Mouse (Mus musculus) adrenal gland, adult 18-20 months (tissue): ENCODE data around the gene Ttll11. TPM values are rescaled to one million over a fixed set of nuclear protein-coding genes. Genes with fewer than 3 reads are reported as not detected.

Source experiments
- DNase-seq, 2 experiments: peaks; one replicate each; pipeline ENCODE4 v3.0.0; 2021 to 2022; ENCODE audit warnings: low spot score in 2 of 2
- total RNA-seq, 2 experiments: library from RNA; stranded (reverse); gene quantifications; 1 replicate in 1 of 2; 2 replicates in 1 of 2; pipeline ENCODE4 v1.2.3; 2021

The Ttll11 gene
- total RNA-seq, 2 experiments from 2014 or later = 2.2 to 5.7 TPM

DNA sequence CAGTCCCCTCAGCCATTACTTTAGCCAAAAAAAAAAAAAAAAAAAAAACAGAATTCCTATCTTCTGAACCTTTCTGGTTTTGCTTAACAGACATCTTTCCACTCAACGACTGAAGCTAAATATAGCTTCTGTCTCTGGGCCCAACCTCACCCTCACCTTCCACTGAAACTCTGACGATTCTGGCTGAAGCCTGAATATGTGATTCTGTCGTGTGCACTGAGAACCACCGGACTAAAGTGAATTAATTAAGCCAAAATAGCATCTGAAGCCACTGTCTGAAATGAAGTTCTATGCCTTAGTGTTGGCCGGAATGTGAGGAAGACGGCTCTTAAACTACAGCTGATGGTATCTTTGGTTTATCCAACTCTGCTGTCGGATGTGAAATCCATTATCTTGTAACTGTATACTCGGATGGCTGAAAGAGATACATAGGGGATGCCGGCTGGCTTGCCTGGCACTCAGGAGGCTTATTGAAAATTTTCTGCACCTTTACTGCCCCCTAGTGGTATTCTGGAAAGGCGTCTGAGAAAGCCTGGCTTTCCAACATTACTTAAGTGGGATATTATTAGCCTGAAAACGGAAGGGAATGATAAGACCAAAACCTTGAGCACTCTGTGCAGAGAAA is 73.4 kb downstream of the Ttll11 start:
- DNase-seq = peak in 1 of 2 experiments; percentile 42

DNA sequence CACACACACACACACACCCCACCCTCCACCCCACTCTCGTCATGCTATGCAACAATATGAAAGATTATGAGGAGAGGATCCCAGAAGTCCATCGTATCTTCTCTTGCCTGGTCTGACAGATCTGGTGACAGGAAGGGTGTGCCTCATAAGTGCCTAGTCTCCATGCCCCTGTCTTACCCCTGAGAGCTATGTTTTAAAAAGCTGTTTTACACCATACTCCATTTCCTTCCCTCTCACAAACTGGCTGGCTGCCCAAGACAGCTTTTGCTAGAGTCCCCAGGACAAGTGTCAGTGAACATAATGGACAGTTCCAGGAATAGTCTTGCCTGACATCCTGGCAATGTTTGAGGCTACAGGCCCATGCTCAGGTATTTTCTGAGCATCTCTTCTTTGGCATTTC is 78.9 kb downstream of the Ttll11 start:
- DNase-seq = no peak

DNA sequence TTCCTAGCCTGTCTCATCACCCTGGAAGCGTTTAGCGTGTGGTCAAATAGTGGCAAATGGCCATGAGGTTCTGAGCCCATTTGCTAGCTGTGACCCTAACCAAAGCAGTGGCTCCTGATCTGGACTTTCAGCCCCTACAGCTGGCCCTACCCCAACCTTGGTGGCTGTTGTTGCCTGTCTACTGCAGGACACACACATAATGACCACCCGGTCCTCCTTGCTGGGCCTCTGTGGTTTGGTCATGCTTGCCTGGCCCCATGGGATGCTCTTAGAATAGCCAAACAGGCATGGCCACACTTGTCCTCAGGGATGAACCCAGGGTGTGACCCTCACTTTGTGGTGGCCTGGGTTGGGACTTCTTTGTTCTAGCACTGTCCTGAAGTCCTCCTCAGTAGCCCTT is 80.0 kb downstream of the Ttll11 start:
- no peak for DNase-seq

DNA sequence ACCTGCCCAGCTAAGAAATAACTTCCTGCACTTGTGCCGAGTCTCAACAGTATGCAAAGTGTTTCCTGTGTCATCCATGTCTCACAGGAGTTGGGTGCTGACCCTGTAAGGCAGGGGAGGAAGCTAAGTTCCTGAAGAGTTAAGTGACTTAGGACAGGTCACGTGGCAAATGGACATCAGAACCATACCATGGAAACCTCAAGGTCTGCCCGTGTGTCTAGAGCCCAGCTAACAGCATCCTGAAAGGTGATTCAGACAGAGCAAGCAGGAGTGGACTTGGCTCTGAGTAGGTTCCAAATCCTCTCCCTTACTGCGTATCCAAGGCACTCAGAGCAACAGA is 80.6 kb downstream of the Ttll11 start:
- no peak for DNase-seq

DNA sequence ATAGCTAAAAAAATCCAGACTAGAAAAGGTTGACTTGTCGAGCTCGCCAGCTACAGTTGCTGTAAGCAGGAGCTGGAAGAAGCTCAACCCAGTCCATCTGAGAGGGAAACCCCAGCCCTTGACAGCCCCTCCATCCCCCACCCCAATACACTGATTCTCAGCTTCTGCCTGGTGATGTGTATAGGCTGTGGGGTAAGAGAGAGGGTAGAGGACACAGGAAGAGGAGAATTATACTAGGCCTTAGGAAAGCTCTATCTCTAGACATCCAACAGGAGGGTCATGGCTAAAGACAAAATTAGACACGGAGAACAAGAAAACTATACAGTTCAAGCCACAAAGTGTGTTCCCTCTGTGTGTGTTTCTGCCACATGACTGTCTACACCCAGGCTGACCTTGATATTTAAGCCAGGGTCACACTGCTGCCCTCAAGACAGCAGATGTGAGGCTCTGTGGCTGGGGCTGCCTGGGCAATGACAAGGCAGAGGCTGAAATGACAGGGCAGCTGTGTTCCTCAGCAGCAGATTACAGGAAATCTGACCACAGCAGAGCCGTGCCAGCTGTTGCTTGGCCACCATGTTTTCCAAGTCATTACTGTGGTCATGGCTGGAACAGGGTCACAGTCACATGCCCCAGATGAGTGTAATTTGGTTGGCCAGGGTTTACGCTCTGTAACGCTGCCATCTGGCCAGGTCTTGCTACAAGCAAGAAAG is 81.1 kb downstream of the Ttll11 start:
- DNase-seq = peak in 1 of 2 experiments; percentile 34

DNA sequence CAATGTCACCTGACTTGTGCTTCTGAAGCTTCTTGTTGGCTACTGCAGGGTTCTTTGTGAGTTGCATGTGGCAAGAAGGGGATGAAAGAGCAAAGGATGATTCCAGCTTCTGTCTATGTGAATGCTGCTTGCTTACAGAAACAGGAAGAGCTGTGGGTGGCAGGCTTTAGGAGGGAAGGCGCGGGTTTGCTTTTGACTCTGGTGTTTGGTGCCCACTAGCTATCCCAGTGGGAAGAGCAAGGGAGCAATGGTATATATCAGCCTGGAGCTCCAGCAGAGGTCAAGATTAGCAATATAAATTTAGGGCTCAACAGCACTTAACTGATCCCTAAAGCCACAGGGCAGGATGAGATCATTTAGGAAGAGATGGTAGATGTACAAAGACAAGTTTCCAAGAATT is 82.6 kb downstream of the Ttll11 start:
- no peak for DNase-seq

DNA sequence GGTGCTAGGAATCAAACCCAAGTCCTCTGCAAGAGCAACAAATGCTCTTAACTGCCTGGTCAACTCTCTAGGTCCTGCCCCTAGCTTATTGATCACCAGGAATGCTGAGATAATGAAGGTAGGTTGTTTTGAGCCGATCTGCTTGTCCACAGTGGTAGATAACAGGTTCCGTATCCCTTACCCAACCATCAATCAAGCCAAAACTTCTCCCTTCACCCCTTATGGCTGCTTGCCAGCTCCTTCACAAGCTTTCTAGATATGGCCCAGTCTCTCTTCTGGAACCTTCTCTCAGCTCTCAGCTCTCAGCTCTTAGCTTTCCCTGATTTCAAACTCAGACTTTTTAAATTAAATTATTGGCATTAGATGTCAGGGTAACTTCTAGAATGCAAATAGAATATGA is 85.2 kb downstream of the Ttll11 start:
- DNase-seq = no peak

DNA sequence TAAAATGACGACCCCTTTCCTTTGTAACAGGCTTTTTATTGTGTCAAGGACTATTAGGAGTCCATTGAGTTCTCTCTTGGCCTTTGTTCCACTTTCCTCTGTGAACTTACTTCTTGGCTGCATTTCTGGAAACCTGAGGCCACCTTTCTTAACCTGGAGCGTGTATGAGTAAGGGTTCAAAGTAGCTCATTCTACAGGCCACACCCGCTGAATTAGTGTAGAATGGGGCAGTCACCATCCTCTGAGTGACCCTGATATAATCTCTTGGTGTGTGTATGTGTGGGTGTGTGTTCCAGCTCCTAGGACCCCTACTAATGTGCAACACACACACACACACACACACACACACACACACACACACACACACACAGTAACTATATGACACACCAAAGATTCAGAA is 89.1 kb downstream of the Ttll11 start:
- DNase-seq = no peak

DNA sequence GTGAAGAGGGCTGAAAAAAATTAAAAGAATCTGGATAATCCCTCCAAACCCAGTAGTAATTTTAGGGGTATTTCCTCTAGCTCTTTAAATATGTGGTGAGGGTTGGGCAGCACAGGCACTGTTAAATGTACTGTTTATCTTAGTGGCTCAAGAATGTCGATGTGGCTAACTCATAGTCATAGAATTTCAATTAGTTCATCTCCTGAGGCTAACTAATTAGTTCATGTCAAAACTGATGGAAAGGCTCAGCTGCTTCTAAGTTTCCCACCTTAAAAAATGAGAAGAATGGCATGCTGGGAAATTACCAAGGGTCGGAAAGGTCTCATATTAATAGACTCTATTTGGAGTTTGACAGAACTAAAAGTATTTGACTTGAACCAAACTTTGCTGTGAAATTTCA is 89.9 kb downstream of the Ttll11 start:
- DNase-seq = no peak

DNA sequence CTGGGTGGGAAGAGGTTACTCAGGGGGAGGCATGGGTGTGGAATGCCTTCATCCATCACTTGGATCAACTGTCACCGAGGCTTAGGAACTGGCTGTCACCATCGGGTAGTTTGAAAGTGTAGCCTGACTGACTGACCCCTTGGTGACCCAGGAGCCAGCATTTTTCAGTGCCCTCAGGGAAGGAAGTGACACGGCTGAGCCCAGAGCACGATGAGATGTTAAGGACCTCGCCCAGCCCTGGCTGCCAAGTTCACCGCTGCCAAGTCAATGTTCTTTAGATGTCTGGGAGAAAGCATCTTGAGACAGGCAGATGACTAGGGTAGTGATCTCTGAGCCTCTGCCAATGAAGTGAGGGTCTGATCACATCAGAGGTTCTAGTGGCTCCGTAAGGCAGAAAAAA is 95.4 kb downstream of the Ttll11 start:
- no peak for DNase-seq

DNA sequence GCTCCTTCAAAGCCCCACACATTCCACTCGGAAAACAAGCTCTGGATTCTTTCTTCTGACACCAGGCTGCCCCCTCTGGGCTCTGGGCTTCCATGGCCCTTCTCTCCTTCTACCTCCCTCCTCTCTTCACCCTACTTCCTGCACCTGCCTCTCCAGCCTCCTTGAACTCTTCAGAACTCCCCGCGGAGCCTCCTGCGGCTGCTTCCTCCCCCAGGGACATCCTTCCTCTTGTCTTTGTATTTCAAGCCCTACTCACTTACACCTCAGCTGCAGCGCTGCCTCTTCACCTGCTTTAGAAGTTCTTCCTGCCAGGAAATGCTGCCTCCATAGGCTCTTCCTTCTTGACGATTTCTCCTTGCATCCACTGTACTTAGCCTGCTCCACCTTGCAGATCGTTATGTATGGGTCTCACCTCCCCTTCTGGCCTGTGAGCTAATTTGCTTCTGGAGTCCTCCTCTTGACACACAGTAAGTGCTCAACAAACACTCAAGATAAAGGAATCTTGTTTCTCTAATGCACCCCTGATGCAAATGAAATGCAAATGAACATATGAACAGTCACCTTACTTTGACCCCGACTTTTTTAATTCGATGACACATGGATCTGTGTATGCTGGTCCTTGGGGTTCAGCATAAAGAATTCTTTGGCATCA is 97.3 kb downstream of the Ttll11 start:
- DNase-seq = no peak

DNA sequence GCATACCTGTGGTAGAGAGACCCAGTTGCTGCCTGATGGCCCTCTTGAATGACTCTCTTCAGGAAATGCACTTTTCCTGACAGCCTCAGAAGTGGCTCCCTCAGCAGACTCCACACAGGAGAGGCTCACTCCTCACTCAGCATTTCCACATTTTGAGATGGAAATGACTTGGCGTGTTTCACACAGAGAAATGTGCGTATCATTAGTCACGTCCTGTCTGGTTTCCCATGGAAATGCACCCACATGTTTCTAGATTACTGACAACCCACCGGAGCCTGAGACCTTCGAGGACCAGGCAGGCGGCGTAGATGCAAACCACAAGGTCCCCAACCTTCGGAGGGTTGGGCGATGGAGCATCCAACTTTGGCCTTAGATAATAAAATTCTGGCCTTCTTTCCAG is 97.8 kb downstream of the Ttll11 start:
- DNase-seq = no peak

DNA sequence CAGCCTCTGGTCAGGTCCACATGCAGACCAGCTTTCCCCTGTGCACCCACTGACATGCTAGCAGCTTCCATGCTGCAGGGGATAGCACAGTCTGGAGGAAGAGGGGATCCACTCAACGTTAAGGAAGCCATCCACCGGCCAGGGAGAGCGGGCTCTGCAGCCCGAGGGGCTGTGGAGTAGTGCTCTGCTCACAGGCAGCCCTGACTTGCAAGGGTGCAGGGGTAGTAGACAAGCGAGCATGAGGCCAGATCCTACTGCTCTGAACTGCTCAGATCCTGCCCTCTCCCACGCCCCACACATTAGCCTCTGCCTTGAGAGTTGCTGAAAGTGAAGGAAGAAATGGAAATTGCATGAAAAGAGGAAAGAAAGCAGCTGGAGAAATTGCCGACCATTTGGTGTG is 99.4 kb downstream of the Ttll11 start:
- no peak for DNase-seq

DNA sequence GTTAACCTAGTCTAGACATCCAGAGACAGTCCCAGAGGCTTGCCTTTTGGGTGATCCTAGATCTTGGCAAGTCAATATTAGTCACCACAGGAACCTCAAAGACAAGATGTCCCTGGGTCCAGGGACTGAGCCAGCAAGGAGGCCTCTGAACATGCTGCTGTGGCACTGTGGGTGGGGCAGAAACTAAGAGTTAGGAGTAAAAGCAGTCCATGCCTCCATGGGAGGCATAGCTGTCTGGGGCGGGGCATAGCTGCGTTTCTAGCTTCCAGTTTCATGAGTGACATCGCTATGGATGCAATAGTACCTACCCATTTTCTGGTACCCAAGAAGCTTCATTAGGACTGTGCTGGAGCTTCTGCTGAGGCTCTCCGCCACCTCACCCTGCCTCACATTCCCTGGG is 99.8 kb downstream of the Ttll11 start:
- DNase-seq = no peak

DNA sequence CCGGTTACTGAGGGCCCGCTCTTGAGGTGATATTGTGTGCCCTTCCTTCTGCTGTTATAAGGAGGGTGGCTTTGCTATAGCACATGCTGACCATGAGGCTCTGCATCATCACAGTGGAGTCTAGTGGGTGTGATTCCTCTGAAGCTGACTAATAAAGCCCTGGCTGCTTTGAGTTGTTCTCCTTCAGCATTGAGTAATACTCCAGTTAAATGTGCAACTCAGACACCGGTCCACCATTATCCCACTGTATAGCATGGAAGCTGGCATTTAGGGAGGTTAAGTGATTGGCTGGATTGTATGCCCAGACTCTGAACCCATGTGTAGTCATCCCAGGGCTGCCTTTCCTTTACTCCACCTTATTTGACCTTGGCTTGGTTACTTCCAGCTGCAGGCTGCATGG is 101.2 kb downstream of the Ttll11 start:
- no peak for DNase-seq

DNA sequence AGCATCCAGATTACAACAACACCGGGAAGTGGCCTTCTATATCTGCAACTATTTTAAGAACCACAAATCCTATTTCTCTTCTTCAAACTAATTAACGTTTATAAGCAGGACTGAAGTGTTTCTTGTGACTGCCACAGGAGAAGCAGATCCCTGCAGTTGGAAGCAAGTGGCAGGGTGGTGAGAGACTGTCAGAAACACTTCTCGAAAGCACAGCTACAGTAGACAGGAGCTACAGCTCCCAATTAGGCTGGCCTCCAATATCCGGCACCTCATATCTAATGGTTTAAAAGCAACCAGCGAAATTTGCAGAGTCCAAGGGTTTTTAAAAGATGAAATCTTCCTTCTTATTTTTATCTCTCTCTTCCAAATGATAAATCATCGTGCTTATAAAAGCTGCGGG is 104.1 kb downstream of the Ttll11 start:
- no peak for DNase-seq

DNA sequence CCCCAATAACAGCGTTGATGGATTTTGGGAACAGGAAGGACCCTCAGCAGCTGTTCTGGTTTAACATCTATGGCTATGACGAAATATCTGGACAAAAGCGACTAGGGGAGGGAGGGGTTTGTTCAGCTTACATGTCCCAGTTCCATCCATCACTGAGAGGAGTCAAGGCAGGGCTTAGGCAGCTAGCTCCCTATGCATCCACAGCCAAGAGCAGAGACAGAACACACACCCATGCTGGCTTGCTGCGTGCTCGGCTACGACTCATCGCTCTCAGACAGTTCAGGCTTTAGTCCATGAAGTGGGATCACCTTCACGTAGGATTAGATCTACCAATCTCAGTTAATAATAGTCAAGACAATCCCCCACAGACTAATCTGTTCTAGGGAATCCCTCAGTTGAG is 105.3 kb downstream of the Ttll11 start:
- DNase-seq = no peak

DNA sequence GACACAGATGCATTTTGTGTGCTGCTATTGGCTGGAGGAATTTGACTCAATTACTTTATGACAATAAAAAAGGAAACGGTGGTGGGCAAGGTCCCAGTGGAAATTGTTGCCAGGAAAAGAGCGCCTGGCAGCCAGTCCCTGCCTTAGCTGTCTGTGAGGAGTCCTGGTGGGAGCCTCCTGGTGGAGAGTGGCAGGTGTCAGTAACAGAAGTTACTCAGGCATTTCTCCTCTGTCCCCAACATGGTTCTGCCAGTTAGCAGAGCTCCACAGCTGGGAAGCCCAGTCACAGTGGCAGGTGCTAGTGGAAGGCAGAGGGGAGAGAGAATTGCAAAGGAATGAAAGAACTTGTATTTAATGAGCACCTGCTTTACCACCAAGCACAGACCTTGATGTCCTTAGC is 110.5 kb downstream of the Ttll11 start:
- DNase-seq = no peak

DNA sequence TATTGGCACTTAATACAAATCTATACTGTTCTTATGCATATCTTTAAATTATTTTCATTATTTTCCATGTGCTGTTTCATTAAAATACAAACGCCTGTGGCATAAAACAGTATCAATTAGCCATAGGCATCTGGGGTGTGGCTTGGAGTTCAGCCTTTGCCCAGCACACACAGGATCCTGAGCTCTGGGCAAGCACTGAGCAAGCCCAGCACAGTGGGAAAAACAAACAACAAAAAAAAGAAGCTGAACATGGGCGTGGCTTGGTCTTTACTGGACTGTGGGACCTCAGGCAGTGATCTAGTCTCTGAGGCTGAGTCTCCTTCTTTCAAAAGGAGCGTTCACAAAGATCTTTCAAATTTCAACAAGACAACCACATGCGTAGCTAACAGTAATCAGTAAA is 116.4 kb downstream of the Ttll11 start:
- DNase-seq = no peak

DNA sequence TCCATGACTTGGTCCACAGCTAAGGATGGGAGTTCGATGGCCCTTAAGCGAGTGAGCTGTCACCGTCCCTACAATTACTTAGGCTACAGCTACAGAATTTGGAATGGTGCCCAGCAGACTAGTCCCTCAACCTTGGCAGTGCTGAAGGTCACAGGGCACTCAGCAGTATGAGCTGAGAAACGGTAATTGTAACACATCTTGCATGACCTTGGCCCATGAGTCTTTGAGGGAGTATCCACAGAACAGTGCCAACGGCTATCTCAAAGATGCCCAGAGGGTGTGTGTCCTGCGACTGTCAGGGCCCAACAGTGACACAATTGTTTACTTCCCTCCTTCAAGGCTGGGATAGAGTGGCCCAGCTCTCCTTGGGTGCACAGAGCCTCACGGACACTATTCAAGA is 118.5 kb downstream of the Ttll11 start:
- DNase-seq = peak in 1 of 2 experiments; percentile 55

DNA sequence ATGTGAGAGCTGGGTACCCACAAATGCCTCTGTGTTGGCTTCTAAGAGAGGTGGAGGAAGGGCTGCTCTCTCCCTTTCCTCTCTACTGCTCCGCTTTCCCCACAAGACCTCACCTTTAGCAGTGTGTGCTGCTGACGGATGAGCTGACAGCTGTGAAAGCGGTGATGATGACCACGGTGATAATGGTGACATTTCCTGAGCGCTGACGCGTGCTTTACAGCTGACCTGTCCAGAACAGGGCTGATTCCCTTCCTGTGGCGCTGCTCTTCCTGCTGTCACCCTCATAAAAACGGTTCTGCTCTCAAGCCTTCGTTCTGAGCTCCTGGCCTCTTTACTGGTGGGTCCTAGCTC is 119.3 kb downstream of the Ttll11 start:
- no peak for DNase-seq

DNA sequence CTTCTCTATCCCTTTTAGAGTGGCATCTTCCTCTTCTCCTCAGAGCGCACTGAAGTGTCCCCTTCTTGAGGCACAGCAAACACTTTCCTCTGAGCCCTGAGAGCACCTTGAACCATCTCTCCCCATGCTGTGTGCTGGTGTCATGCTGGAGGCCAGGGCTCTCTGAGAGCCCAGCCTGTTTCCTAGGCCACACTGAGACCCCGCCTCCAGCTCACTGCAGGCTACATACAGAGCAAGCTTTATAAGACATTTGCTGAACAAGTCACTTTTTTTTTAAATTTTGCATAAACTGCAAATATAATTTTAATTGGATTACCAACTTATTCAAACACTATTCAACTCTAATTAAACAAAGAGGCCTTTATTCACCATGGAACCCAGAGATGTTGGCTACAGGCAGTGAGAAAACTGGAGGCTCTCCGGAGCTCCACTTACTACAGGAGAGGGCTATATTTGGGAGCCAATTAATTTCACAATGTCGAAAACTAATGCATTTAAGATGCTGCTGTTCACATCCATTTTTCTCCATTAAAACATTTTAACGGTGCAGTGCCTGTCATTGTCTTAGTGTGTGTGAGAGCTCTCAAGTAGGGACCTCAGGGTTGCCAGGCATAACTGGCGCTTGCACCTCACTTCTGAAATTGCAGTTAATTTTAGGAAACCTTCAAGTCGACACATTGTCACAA is 119.9 kb downstream of the Ttll11 start:
- no peak for DNase-seq
